Mouse (Mus musculus) hindbrain, embryonic 13.5 days (tissue): ENCODE data around the gene Tsc22d3. TPM values are rescaled to one million over a fixed set of nuclear protein-coding genes. Genes with fewer than 3 reads are reported as not detected.
"Not testable (repeated sequence)": the region's sequence is repeated elsewhere in the genome, so short reads cannot be mapped to it uniquely, and the experiment has no call there.

ENCODE experiments used
- ATAC-seq: fragments of 200-750 bp; cut with Nextera tagmentation; 2 replicates; pipeline ENCODE4 v1.8.0; 2017; ENCODE audit warnings: moderate TSS enrichment; ENCODE audit not compliant: low FRiP score
- H3K27ac ChIP-seq: fragments of 300-500 bp; sonication (generic); 2 replicates; pipeline ENCODE4 v1.5.1; 2015; ENCODE audit warnings: inconsistent platforms, mild to moderate bottlenecking, moderate library complexity
- H3K27me3 ChIP-seq: fragments of 300-500 bp; sonication (generic); 2 replicates; pipeline ENCODE4 v1.6.1; 2015; ENCODE audit warnings: mild to moderate bottlenecking, inconsistent platforms
- H3K36me3 ChIP-seq: fragments of 300-500 bp; sonication (generic); 2 replicates; pipeline ENCODE4 v1.6.1; 2015; ENCODE audit warnings: mild to moderate bottlenecking, inconsistent platforms
- H3K4me1 ChIP-seq: fragments of 300-500 bp; sonication (generic); replicated peaks from 2 replicates; pipeline ENCODE4 v1.6.1; 2015; ENCODE audit warnings: inconsistent platforms
- H3K4me2 ChIP-seq: fragments of 300-500 bp; sonication (generic); 2 replicates; pipeline ENCODE4 v1.6.1; 2015; ENCODE audit warnings: inconsistent platforms, mild to moderate bottlenecking, moderate library complexity
- H3K4me3 ChIP-seq: fragments of 300-500 bp; sonication (generic); 2 replicates; pipeline ENCODE4 v1.5.1; 2015; ENCODE audit warnings: mild to moderate bottlenecking, inconsistent platforms
- H3K9ac ChIP-seq: fragments of 300-500 bp; sonication (generic); 2 replicates; pipeline ENCODE4 v1.6.1; 2015; ENCODE audit warnings: mild to moderate bottlenecking, inconsistent platforms
- H3K9me3 ChIP-seq: fragments of 300-500 bp; sonication (generic); 2 replicates; pipeline ENCODE4 v1.6.1; 2016; ENCODE audit warnings: inconsistent platforms
- WGBS: fragments of 180-500 bp; shearing (Covaris S2); methylation state at CpG from one replicate; pipeline ENCODE4 v1.1.7; 2015; 5-methylcytosine and 5-hydroxymethylcytosine counted together
- polyA plus RNA-seq: library from polyadenylated mRNA; unstranded; fragments of >200 nt; fragmentation: Nextera tagmentation; extraction: Ambion mirVana; gene quantifications from 2 replicates; pipeline ENCODE4 v1.2.1, GENCODE M21; 2015

Tsc22d3 gene
- polyA plus RNA-seq, 1 experiment from 2014 or later, result 127 TPM

DNA sequence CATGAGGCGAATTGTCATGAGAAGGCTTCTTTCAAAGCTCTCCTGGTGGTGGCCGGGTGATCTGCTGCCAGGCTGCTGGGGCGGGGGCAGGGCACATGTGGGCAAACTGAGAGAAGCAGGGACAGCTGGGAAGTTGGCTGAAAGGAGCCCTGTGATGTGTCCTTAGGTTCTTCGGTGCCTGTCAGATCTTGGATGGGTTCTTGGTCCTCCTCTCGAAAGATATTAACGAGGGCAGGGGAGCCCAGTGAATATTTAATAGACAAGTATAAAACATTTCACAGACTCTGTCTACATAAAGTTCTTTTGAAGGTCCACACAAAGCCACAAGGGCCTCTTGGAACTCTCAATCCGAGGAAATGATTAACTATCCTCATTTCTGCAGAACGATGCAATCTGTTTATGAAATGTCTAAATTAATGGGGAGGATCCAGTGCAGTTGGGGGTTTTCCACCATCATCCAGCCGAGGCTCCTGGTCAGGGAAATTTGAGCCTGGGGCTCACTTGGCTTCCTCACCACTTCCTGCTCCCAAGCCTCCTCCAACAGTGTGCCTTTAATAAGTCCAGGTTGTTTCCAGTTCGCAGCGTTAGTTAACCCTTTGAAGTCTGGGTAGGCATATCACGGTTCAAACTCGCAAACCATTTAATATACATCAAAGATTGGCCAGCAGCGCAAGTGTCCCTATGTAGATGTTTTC, 78.2 kb downstream of the Tsc22d3 start:
- Histone ChIP-seq H3K4me1 (no peaks in the 10 kb centered on the region; the same call in 1 of the 2 replicates), H3K27me3 (peaks cover 48% of the 10 kb centered on the region), H3K4me2 (no peak overlapping the region), H3K36me3 (no peaks in the 10 kb centered on the region), H3K9ac (no peak overlapping the region), H3K4me3 (no peak overlapping the region), H3K27ac (no peak overlapping the region), H3K9me3 (no peaks in the 10 kb centered on the region)
- ATAC-seq, result no peak
- 73% methylated on average over 14 of the region's 14 CpGs for WGBS

GRCm38 (mm10) chrX:140520146-140521102, 80.0 kb downstream of the Tsc22d3 start:
- WGBS, result 27% methylated on average over 24 of the region's 25 CpGs
- H3K27ac ChIP-seq, result no peak overlapping the region
- H3K9me3 ChIP-seq, result no peaks in the 10 kb centered on the region
- peaks cover 49% of the 10 kb centered on the region for H3K27me3 ChIP-seq
- no peaks in the 10 kb centered on the region for H3K36me3 ChIP-seq
- H3K4me2 ChIP-seq, result peak overlapping the region; percentile 45
- H3K4me1 ChIP-seq, result no peaks in the 10 kb centered on the region; the same call in 1 of the 2 replicates
- ATAC-seq, result peak; percentile 86
- H3K9ac ChIP-seq, result no peak overlapping the region
- peak overlapping the region; percentile 16 for H3K4me3 ChIP-seq

GRCm38 (mm10) chrX:140518351-140518750, 82.1 kb downstream of the Tsc22d3 start:
- Histone ChIP-seq H3K27me3 (peaks cover 60% of the 10 kb centered on the region), H3K9me3 (no peaks in the 10 kb centered on the region)

DNA sequence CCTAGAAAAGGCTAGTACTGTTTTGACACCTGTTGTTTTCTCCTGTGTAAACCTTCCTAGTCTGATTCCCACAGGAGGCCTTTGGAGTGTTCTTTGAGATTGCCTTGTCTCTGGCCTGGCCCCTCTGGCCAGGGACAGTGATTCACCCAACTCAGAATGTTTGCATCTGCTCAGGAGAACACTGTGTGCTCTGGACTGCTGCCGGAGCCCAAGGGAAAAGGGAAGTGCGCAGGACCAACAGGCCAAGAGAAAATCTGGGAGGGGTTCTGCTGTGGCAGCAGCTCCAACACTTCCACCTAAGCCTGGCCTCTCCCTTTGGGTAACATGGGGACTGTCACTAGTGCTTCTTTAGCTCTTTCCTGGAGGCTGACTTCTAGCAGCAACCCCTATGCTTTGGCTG, 87.1 kb downstream of the Tsc22d3 start:
- H3K9ac ChIP-seq, result no peak overlapping the region
- WGBS, result 88% methylated on average over 2 of the region's 2 CpGs
- ATAC-seq, result no peak
- H3K27me3 ChIP-seq, result peaks cover 64% of the 10 kb centered on the region
- H3K4me1 ChIP-seq, result peaks cover 4% of the 10 kb centered on the region
- H3K27ac ChIP-seq, result no peak overlapping the region
- H3K4me3 ChIP-seq, result no peak overlapping the region
- H3K4me2 ChIP-seq, result no peak overlapping the region
- H3K9me3 ChIP-seq, result no peaks in the 10 kb centered on the region
- H3K36me3 ChIP-seq, result no peaks in the 10 kb centered on the region

More at GRCm38 (mm10) chrX:140518351-140518750, 82.1 kb downstream of the Tsc22d3 start:
- no peak overlapping the region for H3K4me3 ChIP-seq
- H3K9ac ChIP-seq, result no peak overlapping the region
- ATAC-seq, result no peak
- H3K4me1 ChIP-seq, result no peaks in the 10 kb centered on the region; the same call in 1 of the 2 replicates
- 91% methylated on average over 8 of the region's 8 CpGs for WGBS
- no peak overlapping the region for H3K27ac ChIP-seq
- H3K4me2 ChIP-seq, result no peak overlapping the region
- H3K36me3 ChIP-seq, result no peaks in the 10 kb centered on the region

DNA sequence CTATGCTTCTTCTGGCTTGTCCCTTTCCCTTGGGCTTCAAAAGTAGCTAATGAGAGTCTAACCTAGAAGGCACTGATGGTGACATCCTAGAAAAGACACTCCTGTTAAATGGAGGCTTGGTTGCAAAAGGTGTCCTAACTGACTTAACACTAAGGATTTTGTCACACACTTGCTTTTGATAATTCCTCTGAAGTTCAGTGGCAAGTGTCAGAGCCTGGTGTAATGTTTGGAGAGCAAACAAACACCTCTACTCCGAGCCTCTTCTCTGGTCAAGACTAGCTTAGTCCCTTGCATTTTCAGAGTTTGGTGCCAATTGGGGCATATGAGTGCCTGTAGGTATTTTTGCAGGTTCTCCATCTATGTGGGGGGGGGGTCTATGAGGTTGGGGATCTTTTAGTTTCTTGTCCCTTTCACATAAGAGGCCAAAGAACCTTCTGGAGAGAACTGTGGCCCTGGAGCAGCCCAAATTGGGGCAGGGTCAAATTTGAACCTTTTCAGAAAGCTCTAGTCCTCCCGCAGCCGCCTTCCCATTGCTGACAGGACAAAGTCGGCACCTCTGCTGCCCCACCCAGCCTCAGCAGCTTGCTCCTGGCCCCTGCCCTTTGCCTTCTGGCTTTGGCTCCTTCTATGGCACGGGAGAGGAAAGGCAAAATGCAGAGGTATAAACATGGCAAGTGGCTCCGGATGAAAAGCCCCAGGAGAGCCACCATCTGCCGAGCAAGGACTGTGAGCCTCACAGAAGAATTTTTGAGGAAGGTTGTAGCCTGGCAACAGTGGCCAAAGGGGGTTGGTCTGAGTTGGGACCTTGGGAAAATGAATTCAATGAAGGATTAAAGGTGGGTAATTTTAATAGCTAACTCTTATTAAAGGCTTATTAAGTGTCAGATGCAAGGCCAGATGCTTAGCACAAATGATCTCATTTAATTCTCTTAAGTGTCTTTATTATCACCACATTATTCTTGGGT, 88.5 kb downstream of the Tsc22d3 start:
- H3K27ac ChIP-seq, result no peak overlapping the region
- H3K9me3 ChIP-seq, result no peaks in the 10 kb centered on the region
- H3K4me1 ChIP-seq, result peaks cover 4% of the 10 kb centered on the region
- 34% methylated on average over 7 of the region's 7 CpGs for WGBS
- no peak for ATAC-seq
- no peak overlapping the region for H3K4me3 ChIP-seq
- peaks cover 60% of the 10 kb centered on the region for H3K27me3 ChIP-seq
- no peak overlapping the region for H3K9ac ChIP-seq
- H3K36me3 ChIP-seq, result no peaks in the 10 kb centered on the region
- H3K4me2 ChIP-seq, result no peak overlapping the region

DNA sequence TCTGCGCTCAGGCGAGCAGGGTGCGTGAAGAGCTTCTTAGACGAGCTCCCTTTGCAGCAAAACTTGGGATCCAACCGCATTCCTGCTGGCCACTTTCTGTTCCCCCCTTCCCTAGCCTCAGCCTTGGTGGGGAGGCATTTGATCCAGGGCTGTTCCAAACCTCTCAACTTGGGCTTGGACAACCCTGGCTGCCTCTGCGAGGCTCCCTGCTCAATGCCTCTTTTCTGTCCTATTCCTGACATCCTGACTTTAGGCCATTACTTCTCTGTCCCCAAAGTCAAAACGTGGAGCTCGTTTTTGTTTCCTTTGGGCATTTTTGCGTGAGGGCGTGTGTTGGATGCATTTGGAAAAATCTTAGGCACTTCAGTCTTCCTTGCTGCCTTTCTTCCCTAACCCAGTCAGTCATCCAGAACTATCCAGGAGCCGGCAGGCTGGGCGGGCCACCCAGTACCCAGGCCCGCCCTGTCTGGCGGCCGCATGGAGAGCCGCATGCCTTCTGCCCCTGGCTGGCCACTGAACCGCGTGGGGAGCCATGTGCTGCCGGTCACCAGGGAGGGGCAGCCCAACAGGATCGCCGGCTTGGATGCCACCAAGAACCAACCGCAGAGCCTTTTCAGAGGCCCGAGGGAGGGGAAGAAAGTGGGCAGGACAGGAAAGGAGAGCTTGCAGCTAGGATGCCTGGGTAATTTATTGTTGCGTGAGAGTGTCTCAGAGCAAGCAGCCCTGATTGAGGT, 89.6 kb downstream of the Tsc22d3 start:
- H3K36me3 ChIP-seq, result no peaks in the 10 kb centered on the region
- WGBS, result 28% methylated on average over 24 of the region's 24 CpGs
- H3K4me3 ChIP-seq, result 0 out of 2 replicates have a peak overlapping the region, but pooled peaks have one; percentile 12
- peak overlapping the region; percentile 46; the same call in 1 of the 2 replicates for H3K9ac ChIP-seq
- H3K27me3 ChIP-seq, result peaks cover 68% of the 10 kb centered on the region
- no peaks in the 10 kb centered on the region for H3K9me3 ChIP-seq
- peak; percentile 60; the same call in 1 of the 2 replicates for ATAC-seq
- peaks cover 4% of the 10 kb centered on the region for H3K4me1 ChIP-seq
- H3K27ac ChIP-seq, result no peak overlapping the region
- peak overlapping the region; percentile 43 for H3K4me2 ChIP-seq

DNA sequence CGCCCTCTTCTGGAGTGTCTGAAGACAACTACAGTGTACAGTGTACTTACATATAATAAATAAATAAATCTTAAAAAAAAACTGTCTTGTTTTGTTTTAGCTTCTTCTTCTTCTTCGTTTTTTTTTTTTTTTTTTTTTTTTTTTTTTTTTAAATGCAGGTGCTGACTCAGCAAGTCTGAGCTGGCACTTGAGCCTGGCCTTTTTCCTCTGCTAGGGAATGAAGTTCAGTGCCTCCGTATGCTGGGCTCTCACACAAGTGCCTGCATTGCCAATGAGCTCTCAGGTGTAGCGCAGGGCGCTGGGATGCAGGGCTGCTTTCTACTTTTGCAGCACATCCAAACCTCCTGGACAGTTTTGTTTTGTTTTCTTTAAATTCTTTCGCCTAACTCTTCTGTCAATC, 90.6 kb downstream of the Tsc22d3 start:
- Histone ChIP-seq H3K4me3 (no peak overlapping the region), H3K36me3 (no peaks in the 10 kb centered on the region), H3K9ac (no peak overlapping the region), H3K27ac (no peak overlapping the region), H3K9me3 (no peaks in the 10 kb centered on the region), H3K27me3 (peaks cover 72% of the 10 kb centered on the region), H3K4me1 (peaks cover 4% of the 10 kb centered on the region), H3K4me2 (no peak overlapping the region)
- 47% methylated on average over 6 of the region's 6 CpGs for WGBS
- no peak for ATAC-seq

DNA sequence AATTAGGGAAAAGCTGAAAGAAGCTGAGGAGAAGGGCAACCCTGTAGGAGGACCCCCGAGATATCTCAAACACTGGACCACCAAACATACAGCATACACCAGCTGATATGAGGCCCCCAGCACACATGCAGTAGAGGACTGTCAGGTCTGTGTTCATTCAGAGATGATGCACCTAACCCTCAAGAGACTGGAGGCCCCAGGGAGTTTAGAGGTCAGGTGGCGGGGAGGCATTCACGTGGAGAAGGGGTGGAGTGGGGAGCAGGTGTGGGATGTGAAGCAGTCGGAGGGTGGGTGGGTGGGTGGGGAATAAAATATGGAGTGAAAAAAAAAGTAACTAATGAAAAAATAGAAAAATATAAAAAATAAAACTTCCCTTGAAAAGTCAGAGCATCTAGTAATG, 91.7 kb downstream of the Tsc22d3 start:
- H3K36me3 ChIP-seq, H3K4me3 ChIP-seq, ATAC-seq, H3K27ac ChIP-seq, H3K9me3 ChIP-seq, H3K4me2 ChIP-seq, H3K4me1 ChIP-seq, H3K9ac ChIP-seq: not testable (repeated sequence)
- 88% methylated on average over 4 of the region's 4 CpGs for WGBS
- peaks cover 65% of the 10 kb centered on the region for H3K27me3 ChIP-seq

GRCm38 (mm10) chrX:140507377-140507776, 93.1 kb downstream of the Tsc22d3 start:
- WGBS, result 89% methylated on average over 1 of the region's 1 CpGs
- Histone ChIP-seq H3K4me3 (no peak overlapping the region), H3K27ac (no peak overlapping the region), H3K27me3 (peaks cover 55% of the 10 kb centered on the region), H3K36me3 (no peaks in the 10 kb centered on the region), H3K4me1 (peaks cover 4% of the 10 kb centered on the region), H3K4me2 (no peak overlapping the region), H3K9ac (no peak overlapping the region), H3K9me3 (no peaks in the 10 kb centered on the region)
- ATAC-seq, result no peak

- H3K27ac ChIP-seq, result no peak overlapping the region
- 63% methylated on average over 6 of the region's 6 CpGs for WGBS
- H3K9ac ChIP-seq, result no peak overlapping the region
- H3K9me3 ChIP-seq, result no peaks in the 10 kb centered on the region
- no peaks in the 10 kb centered on the region for H3K36me3 ChIP-seq
- no peak for ATAC-seq
- peaks cover 53% of the 10 kb centered on the region for H3K27me3 ChIP-seq
- no peak overlapping the region for H3K4me3 ChIP-seq
- H3K4me2 ChIP-seq, result no peak overlapping the region
- H3K4me1 ChIP-seq, result no peaks in the 10 kb centered on the region; the same call in 1 of the 2 replicates
Measured at GRCm38 (mm10) chrX:140506436-140507180, 93.9 kb downstream of the Tsc22d3 start.
